Mouse (Mus musculus) hindbrain, embryonic 15.5 days (tissue): Measurements from ENCODE around the gene Gpd1. TPM values are rescaled to one million over a fixed set of nuclear protein-coding genes. Genes with fewer than 3 reads are reported as not detected.
A peak's percentile ranks its signal among the peaks of the same experiment; 100 is the strongest.

Experiments used
- ATAC-seq: fragments of 200-750 bp; cut with Nextera tagmentation; 2 replicates; pipeline ENCODE4 v1.8.0; 2017; ENCODE audit warnings: low read depth, moderate number of reproducible peaks, moderate TSS enrichment; ENCODE audit not compliant: low FRiP score
- H3K27ac ChIP-seq: fragments of 300-500 bp; sonication (generic); replicated peaks from 2 replicates; pipeline ENCODE4 v1.5.1; 2015; ENCODE audit warnings: mild to moderate bottlenecking, inconsistent platforms
- H3K27me3 ChIP-seq: fragments of 300-500 bp; sonication (generic); 2 replicates; pipeline ENCODE4 v1.6.1; 2015; ENCODE audit warnings: control low read depth, inconsistent platforms
- H3K36me3 ChIP-seq: fragments of 300-500 bp; sonication (generic); 2 replicates; pipeline ENCODE4 v1.6.1; 2015; ENCODE audit warnings: control low read depth, inconsistent platforms
- H3K4me1 ChIP-seq: fragments of 300-500 bp; sonication (generic); replicated peaks from 2 replicates; pipeline ENCODE4 v1.6.1; 2015; ENCODE audit warnings: control low read depth, inconsistent platforms
- H3K4me2 ChIP-seq: fragments of 300-500 bp; sonication (generic); 2 replicates; pipeline ENCODE4 v1.6.1; 2015; ENCODE audit warnings: moderate library complexity, mild to moderate bottlenecking, inconsistent platforms
- H3K4me3 ChIP-seq: fragments of 300-500 bp; sonication (generic); 2 replicates; pipeline ENCODE4 v1.5.1; 2015; ENCODE audit warnings: mild to moderate bottlenecking, inconsistent platforms
- H3K9ac ChIP-seq: fragments of 300-500 bp; sonication (generic); 2 replicates; pipeline ENCODE4 v1.6.1; 2015; ENCODE audit warnings: inconsistent platforms
- H3K9me3 ChIP-seq: fragments of 300-500 bp; sonication (generic); 2 replicates; pipeline ENCODE4 v1.6.1; 2016; ENCODE audit warnings: control low read depth, inconsistent platforms
- WGBS: fragments of 180-500 bp; shearing (Covaris S2); methylation state at CpG from one replicate; pipeline ENCODE4 v1.1.7; 2015; 5-methylcytosine and 5-hydroxymethylcytosine counted together
- polyA plus RNA-seq: library from polyadenylated mRNA; unstranded; fragments of >200 nt; fragmentation: Nextera tagmentation; extraction: Ambion mirVana; gene quantifications from 2 replicates; pipeline ENCODE4 v1.2.1, GENCODE M21; 2015

Gene Gpd1
- polyA plus RNA-seq, 1 experiment from 2014 or later = 4.7 TPM

DNA sequence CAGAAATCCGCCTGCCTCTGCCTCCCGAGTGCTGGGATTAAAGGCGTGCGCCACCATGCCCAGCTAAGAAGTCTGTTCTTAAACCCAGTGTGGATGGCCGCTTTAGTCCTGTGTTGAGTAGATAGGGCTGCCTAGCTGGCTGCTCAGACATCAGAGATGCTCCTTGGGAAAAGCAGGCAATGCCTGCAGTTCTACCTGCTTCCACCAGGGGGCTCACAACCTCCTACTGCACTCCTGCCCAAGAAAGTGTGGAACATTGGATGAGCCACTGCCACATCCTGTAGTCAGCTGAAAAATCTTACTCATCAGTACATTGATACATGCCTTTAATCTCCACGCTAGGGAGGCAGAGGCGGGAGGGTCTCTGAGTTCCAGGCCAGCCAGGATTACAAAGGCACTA, 2.5 kb upstream of the Gpd1 start:
- no peak overlapping the region for H3K9ac ChIP-seq

DNA sequence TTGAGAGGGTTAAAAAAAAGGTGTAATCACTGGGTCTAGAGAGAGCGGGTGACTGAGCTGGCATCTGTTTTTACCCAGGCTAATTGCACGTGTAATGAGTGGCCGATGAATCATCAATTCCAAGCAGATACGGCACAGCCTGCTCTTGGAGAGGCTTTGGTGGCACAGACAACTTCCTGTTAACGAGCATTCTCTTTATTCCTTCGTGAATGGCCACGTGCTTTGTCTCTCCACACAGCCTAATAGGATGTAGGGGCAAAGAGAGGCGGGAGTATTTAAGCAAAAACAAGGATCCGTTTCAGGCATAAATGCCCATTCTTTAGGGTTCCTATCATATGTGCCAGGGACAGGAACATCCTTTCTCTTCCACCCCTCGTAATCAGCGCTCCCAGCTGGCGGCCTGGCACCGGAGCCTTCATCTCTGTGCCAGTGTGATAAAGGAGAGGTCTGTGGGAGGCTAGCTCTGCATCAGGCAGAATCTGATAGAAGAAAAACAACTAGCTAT, 1.9 kb upstream of the Gpd1 start:
- H3K27ac ChIP-seq = peak overlapping the region; percentile 79
- no peak overlapping the region for H3K4me2 ChIP-seq
- 42% methylated on average over 13 of the region's 13 CpGs for whole genome bisulfite sequencing
- no peak overlapping the region for H3K9ac ChIP-seq
- H3K4me3 ChIP-seq = no peak overlapping the region
- H3K27me3 ChIP-seq = no peaks in the 10 kb centered on the region
- ATAC-seq = peak; percentile 43
- H3K4me1 ChIP-seq = peaks cover 34% of the 10 kb centered on the region
- H3K36me3 ChIP-seq = peaks cover 47% of the 10 kb centered on the region
- H3K9me3 ChIP-seq = no peaks in the 10 kb centered on the region

More for the DNA sequence above, 2.5 kb upstream of the Gpd1 start:
- 56% methylated on average over 7 of the region's 7 CpGs for WGBS
- Histone ChIP-seq H3K4me1 (peaks cover 34% of the 10 kb centered on the region), H3K4me2 (no peak overlapping the region), H3K27ac (peak overlapping the region; percentile 79), H3K9me3 (no peaks in the 10 kb centered on the region), H3K27me3 (no peaks in the 10 kb centered on the region), H3K36me3 (peaks cover 49% of the 10 kb centered on the region), H3K4me3 (no peak overlapping the region)
- ATAC-seq = peak; percentile 21; the same call in 1 of the 2 replicates

DNA sequence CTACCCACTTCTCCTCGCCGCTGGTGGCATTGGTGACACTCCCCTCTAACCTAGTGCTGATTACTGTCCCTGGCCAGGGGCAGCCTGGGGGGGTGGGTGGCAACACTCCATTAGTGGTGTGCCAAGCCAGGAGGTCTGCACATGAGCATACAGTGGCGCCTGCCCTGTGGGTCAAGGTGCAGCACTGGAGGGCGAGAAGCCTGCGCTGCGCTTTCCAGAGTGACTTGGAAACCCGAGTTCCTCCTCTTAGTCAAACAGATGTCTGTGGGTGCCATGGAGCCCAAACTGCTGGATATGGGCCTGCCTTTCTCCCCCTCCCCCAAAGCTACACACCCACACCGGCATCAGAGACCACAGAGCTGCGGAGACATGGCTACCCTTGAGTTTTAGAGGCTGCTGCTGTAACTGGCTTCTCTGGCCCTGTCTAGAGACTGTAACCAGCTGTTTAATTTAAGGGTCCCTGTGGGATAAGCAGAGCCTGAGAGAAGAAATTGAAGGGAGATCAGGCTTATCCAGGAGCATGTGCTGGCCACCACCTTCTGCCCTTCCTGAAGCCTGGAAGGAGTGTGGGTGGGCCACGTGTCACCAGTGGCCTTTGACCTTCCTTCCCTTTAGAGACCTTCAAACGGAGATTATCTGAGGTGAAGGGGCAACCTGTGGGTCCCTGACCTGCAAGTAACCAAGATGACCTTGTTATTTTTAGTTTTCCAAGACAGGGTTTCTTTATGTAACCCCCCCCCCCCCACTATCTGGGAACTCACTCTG, 1.2 kb upstream of the Gpd1 start:
- H3K4me3 ChIP-seq = no peak overlapping the region
- H3K9me3 ChIP-seq = no peaks in the 10 kb centered on the region
- H3K27ac ChIP-seq = peak overlapping the region; percentile 79
- peak; percentile 10; the same call in 1 of the 2 replicates for ATAC-seq
- 59% methylated on average over 11 of the region's 11 CpGs for WGBS
- no peaks in the 10 kb centered on the region for H3K27me3 ChIP-seq
- no peak overlapping the region for H3K4me2 ChIP-seq
- H3K9ac ChIP-seq = no peak overlapping the region
- peaks cover 34% of the 10 kb centered on the region for H3K4me1 ChIP-seq
- H3K36me3 ChIP-seq = peaks cover 43% of the 10 kb centered on the region

DNA sequence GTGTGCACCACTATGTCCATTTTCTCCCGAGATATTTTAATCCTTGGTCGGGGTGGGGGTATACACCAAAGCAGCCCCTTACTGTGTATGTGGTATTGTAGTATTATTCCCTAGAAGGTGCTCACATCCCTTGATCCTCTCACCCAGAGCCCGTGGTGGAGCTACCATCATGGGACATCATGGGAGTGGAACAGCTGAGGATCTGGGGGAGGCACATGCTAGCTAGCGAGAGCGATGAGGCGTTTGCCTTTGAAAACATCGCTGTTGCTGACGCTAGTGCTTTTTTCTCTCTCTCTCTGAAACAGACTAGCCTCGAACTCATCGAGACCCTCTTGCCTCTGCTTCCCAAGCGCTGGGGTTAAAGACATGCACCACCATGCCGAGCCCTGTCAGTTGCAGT, 501 bp upstream of the Gpd1 start:
- Histone ChIP-seq H3K9ac (no peak overlapping the region), H3K27me3 (no peaks in the 10 kb centered on the region), H3K4me1 (peaks cover 34% of the 10 kb centered on the region), H3K4me2 (no peak overlapping the region), H3K4me3 (no peak overlapping the region), H3K9me3 (no peaks in the 10 kb centered on the region), H3K36me3 (peaks cover 37% of the 10 kb centered on the region), H3K27ac (peak overlapping the region; percentile 79; the same call in 1 of the 2 replicates)
- WGBS = 83% methylated on average over 12 of the region's 12 CpGs
- ATAC-seq = no peak

DNA sequence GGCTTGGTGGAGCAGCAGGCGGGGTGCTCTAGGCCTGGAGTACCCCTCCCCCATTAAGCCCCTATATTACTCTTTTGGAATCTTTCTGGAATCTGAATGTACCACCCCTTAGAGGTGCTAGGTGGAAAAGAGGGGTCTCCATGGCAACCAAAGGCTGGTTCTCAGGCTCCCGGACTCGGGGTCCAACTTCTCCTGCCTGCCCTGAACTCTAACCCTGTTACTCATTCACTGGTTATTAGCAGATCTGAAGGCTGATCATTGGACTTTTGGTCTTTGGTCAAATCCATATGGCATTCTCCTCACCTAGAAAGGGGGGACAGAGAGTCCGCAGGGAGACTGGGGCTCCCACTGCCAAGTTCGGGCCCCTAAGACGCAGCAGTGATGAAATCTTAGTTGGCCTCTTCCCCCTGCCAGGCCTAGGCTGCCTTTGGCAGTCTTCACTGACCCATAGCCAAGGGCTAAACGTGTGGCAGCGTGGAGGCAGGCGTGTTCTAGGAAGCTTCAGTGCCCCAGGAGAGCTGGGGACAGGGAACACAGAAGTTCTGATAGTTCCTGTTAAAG, 1.2 kb downstream of the Gpd1 start:
- Histone ChIP-seq H3K4me2 (no peak overlapping the region), H3K9ac (no peak overlapping the region), H3K4me3 (no peak overlapping the region), H3K4me1 (peaks cover 43% of the 10 kb centered on the region), H3K36me3 (peaks cover 20% of the 10 kb centered on the region), H3K9me3 (no peaks in the 10 kb centered on the region), H3K27ac (no peak overlapping the region), H3K27me3 (no peaks in the 10 kb centered on the region)
- 82% methylated on average over 9 of the region's 9 CpGs for WGBS
- ATAC-seq = no peak

DNA sequence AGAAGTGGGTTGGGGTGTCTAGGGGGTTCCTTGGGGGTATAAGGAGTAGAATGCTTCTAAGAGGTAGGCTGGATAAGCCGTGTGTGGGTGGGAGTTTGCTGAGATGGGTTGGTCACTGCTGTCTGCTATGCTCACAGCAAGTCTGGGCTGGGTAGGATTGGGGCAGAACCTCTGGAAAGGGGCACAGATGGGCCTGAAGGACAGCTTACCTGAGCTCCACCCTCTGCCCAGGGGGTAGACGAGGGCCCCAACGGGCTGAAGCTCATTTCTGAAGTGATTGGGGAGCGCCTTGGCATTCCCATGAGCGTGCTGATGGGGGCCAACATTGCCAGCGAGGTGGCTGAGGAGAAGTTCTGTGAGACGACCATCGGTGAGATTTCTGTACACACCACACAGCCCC, 2.5 kb downstream of the Gpd1 start:
- Histone ChIP-seq H3K4me2 (no peak overlapping the region), H3K4me3 (no peak overlapping the region), H3K9me3 (no peaks in the 10 kb centered on the region), H3K4me1 (peaks cover 48% of the 10 kb centered on the region), H3K27me3 (no peaks in the 10 kb centered on the region), H3K9ac (no peak overlapping the region), H3K27ac (no peak overlapping the region), H3K36me3 (peaks cover 6% of the 10 kb centered on the region; the same call in 1 of the 2 replicates)
- 80% methylated on average over 8 of the region's 8 CpGs for WGBS
- no peak for ATAC-seq

DNA sequence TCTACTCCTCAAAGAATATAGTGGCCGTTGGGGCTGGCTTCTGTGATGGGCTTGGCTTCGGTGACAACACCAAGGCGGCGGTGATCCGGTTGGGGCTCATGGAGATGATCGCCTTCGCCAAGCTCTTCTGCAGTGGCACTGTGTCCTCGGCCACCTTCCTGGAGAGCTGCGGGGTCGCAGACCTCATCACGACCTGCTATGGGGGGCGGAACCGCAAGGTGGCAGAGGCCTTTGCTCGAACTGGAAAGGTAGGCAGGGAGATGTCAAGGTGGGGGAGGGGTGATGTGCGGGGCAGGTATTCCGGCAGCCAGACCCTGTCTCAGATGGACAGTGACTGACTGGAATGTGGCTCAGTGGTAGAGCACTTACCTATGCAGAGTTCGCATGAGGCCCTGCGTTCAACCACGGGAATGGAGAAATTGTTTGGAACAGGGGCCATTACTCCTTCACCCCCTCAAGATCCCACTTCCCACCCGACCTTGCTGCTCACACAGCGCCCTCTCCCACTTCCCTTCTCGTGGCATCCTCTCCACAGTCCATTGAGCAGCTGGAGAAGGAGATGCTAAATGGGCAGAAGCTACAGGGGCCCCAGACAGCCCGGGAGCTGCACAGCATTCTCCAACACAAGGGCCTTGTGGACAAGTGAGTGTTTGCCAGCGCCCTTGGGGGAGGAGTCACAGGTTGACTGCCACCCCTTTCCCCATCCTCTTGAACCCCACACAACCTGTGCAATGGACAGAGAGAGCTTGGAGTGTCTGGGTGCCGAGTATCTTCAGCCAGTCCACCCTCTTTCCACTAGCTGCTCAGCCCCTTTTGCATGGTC, 4.8 kb downstream of the Gpd1 start:
- peaks cover 5% of the 10 kb centered on the region; the same call in 1 of the 2 replicates for H3K36me3 ChIP-seq
- WGBS = 86% methylated on average over 25 of the region's 25 CpGs

DNA sequence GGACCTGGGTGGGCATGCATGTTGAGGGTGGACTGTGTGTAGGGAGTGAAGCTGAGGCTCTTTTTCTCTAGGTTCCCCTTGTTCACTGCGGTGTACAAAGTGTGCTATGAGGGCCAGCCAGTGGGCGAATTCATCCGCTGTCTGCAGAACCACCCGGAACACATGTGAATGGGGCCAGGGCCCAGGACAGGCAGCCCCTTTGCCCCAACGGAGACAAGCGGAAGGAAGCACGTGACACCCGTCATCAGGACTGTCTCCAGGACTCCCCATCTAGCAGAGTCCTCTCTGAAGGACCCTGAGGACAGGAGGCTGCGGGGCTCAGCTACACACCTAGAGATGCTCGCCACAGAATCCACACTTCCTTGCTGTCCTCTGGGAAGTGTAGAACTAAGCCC, 5.8 kb downstream of the Gpd1 start:
- Histone ChIP-seq H3K36me3 (peaks cover 13% of the 10 kb centered on the region), H3K27ac (peak overlapping the region; percentile 63), H3K4me3 (no peak overlapping the region), H3K4me2 (no peak overlapping the region), H3K27me3 (no peaks in the 10 kb centered on the region), H3K9ac (no peak overlapping the region), H3K9me3 (no peaks in the 10 kb centered on the region), H3K4me1 (peaks cover 32% of the 10 kb centered on the region)
- no peak for ATAC-seq
- WGBS = 57% methylated on average over 10 of the region's 10 CpGs

More for the DNA sequence above, 4.8 kb downstream of the Gpd1 start:
- Histone ChIP-seq H3K4me1 (peaks cover 39% of the 10 kb centered on the region), H3K27me3 (no peaks in the 10 kb centered on the region), H3K9ac (no peak overlapping the region), H3K4me3 (no peak overlapping the region), H3K4me2 (no peak overlapping the region), H3K27ac (no peak overlapping the region), H3K9me3 (no peaks in the 10 kb centered on the region)
- ATAC-seq = no peak

DNA sequence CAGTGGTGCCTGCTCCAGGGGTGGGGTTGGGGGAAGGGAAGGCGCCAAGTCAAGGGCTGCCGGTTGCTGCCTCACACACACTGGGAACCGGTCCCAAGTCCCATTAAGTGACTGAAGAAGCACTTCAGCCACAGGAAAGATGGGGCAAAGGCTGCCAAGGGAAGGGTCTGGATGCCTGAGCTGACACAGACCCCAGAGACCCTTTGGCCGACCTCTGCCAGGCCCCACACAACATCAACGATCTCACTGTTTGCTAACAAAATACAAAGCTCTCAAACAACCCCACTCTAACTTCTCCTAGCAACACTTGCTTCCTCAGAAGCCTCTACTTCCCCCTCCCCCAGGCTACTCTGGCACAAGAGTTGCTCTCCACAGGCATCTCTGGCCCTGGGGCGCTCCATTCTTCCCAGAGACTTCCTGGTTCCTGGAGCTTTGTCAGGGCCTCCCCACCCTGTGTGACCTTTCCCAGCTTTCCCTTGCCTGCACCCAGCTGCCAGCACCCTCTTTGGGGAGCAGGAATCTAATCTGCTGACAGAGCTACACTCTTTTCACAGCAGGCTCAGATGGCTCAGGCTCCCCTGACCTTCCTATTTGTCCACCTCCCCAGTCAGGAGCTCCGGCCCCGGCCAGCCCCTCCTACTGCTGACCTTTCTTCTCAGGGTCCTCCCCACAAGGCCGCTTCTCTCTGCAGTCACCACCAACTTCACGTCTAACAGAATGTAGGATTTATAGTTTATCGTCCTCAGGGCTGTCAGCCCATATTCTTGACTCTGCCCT, 6.4 kb downstream of the Gpd1 start:
- no peak overlapping the region for H3K4me3 ChIP-seq
- H3K36me3 ChIP-seq = peaks cover 18% of the 10 kb centered on the region
- no peak for ATAC-seq
- H3K9me3 ChIP-seq = no peaks in the 10 kb centered on the region
- no peak overlapping the region for H3K4me2 ChIP-seq
- H3K27me3 ChIP-seq = no peaks in the 10 kb centered on the region
- no peak overlapping the region for H3K9ac ChIP-seq
- H3K27ac ChIP-seq = peak overlapping the region; percentile 63
- WGBS = 21% methylated on average over 11 of the region's 11 CpGs
- H3K4me1 ChIP-seq = peaks cover 29% of the 10 kb centered on the region

DNA sequence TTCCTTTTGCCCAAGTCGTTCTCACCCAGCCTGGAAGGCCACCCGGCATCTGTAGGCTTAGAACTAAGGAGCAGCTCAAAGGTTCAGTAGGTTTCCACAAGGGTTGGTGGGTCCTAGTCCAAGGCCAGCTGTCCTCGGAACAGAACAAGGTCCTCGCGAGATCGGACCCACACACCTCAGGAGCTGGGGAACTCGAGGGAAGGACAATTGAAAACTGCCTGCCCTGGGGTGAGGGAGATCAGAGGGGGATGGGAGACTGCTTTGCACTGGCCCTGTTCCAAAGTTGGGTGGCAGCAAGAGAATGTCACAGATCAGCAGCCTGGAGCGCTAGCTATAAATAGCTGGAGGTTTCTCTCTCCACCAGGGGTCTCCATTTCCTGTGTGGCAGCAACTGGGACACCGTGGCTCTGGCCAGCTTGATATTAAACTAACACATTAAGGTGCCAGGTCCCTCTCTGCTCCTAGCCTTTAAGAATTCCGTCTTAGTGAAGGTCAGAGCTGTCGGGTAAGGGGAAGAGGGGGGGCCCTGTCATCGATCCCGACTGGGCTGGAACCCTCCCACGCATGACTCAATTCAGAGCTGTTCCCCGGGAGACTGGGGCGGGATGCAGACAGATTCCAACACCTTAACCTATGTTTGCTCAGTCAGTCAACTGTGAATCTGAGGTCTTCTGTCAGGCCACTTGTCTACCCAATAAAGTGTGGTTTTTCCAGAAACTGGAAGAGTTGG, 7.1 kb downstream of the Gpd1 start:
- H3K36me3 ChIP-seq = peaks cover 24% of the 10 kb centered on the region
- no peaks in the 10 kb centered on the region for H3K27me3 ChIP-seq
- peak overlapping the region; percentile 61 for H3K4me2 ChIP-seq
- peak overlapping the region; percentile 63 for H3K27ac ChIP-seq
- no peaks in the 10 kb centered on the region for H3K9me3 ChIP-seq
- peak overlapping the region; percentile 96 for H3K4me3 ChIP-seq
- WGBS = 10% methylated on average over 16 of the region's 16 CpGs
- peak; percentile 19; the same call in 1 of the 2 replicates for ATAC-seq
- peaks cover 29% of the 10 kb centered on the region for H3K4me1 ChIP-seq
- H3K9ac ChIP-seq = peak overlapping the region; percentile 26; the same call in 1 of the 2 replicates
